8 mouse cellular contexts compared by ENCODE assay signal in the genomic region with DNA sequence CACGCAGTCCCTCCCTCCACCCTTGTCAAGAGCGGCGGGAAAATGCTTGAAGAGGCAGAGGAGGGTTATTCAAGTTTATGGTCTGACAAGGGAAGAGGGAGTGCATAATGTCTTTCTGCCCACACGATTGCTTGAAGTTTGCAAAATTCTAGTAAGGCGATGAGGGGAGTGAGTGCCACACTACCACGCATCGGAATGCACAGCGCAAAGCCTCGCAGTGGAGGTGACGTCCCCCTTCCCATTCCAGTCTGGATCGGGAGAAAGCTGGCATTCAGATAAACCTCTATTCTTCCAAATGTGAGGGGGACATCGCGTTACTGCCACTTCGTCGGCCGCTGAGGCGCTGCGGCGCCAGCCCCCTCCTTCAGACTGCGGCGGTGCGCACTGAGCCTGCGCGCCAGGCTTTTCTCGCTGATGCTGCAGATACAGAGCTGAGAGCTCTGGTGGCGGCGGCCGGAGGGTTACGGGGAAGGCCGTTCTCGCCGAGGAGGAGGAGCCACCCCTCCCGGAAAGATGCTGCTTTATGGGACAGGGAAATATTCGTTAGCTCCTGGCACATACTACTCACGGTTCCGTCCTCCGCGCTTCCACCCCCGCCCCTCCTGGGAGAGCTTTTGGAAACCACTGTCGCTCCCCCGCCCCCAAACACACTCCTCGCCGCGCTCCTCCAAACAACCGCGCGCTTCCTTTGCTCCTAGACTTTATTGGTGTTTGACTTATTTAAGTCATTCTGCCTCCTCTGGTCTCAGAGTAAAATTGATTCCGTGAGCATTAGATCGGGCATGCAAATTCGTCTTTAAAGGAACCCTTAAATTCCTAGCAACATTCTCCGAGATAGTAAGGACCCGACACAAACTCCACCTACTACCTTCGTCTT. TPM values are rescaled to one million over a fixed set of nuclear protein-coding genes. Genes with fewer than 3 reads are reported as not detected.
A peak's percentile ranks its signal among the peaks of the same experiment; 100 is the strongest.
DNase-seq lines count a peak whose midpoint lies in the region; ATAC-seq lines count a peak whose summit lies in the region.

No protein-coding gene starts in this region.

- peak overlapping the region; percentile 20; the same call in 1 of the 2 replicates for H3K9ac ChIP-seq in hindbrain, embryonic 11.5 days (ENCODE audit: low read depth, low read length)

- H3K27ac ChIP-seq in hindbrain, embryonic 11.5 days (ENCODE audit: low read depth, low read length) = peak overlapping the region; percentile 67

- H3K4me2 ChIP-seq in hindbrain, embryonic 11.5 days (replicated peaks; ENCODE audit: low read depth, low read length) = peak overlapping the region; percentile 98

- H3K36me3 ChIP-seq in hindbrain, embryonic 11.5 days (ENCODE audit: control insufficient read depth, insufficient read depth, low read length) = no peaks in the 10 kb centered on the region

- no peaks in the 10 kb centered on the region for H3K9me3 ChIP-seq in hindbrain, embryonic 11.5 days (ENCODE audit: control insufficient read depth, low read length)

- peak; percentile 72 for DNase-seq in NIH3T3 (ENCODE audit: low read depth)
- DNase-seq in cerebellum, adult 9-11 months = peak; percentile 62
- DNase-seq in frontal cortex, adult 2 months (ENCODE audit: extremely low spot score in 1 of 2, low spot score in 1 of 2) = peak; percentile 80 to 90
- DNase-seq in hindbrain, embryonic 11.5 days (ENCODE audit: low spot score) = peak; percentile 82
- peak; percentile 86 to 87 for DNase-seq in layer of hippocampus, postnatal 36 days
- DNase-seq in lung, postnatal 14 days = peak; percentile 46
- DNase-seq in retina, postnatal 1 day = peak; percentile 85
- peak; percentile 78 for DNase-seq in thymus, postnatal 4 days

- peak; percentile 69 for ATAC-seq in hindbrain, embryonic 11.5 days (ENCODE audit: low FRiP score)

- under 1% methylated on average over 50 of the region's 53 CpGs for WGBS in hindbrain, embryonic 11.5 days

- H3K27me3 ChIP-seq in hindbrain, embryonic 11.5 days (ENCODE audit: control insufficient read depth, insufficient read depth, low read length) = peaks cover 15% of the 10 kb centered on the region

- H3K4me1 ChIP-seq in hindbrain, embryonic 11.5 days (replicated peaks; ENCODE audit: control insufficient read depth, insufficient read depth, low read length) = no peaks in the 10 kb centered on the region

- peak overlapping the region; percentile 54 for H3K4me3 ChIP-seq in hindbrain, embryonic 11.5 days (ENCODE audit: low read depth, low read length)

RNA-seq across cellular contexts. Expression of a gene that starts 2.0 kb away (rescaled TPM):
- 38.0 and 41.7 TPM in 2 replicates for polyA plus RNA-seq in frontal cortex, adult 2 months (2012; rRNA removed)
- 5.3 and 7.1 TPM in 2 replicates for polyA plus RNA-seq in hindbrain, embryonic 11.5 days (2014; fragmentation: Nextera tagmentation; extraction: Ambion mirVana)
- 10 to 100 TPM; 54.1 to 71.6 TPM for total RNA-seq in layer of hippocampus, postnatal 36 days (2021)

Comparison
In these comparisons a context has a peak if more than half of its experiments do, and no peak if none do; other contexts are left out.
1. Peak in every context shown above with its lines: DNase-seq, ATAC-seq, H3K4me3 ChIP-seq and H3K27ac ChIP-seq.